Mouse (Mus musculus) CH12.LX (cell line): ENCODE data around the gene Flt1. TPM values are rescaled to one million over a fixed set of nuclear protein-coding genes. Genes with fewer than 3 reads are reported as not detected.
A peak's percentile ranks its signal among the peaks of the same experiment; 100 is the strongest.

Experiments used
- DNase-seq: peaks from one replicate; pipeline ENCODE4 v3.0.0-alpha.2; 2013; ENCODE audit errors: extremely low read depth
- H3K27ac ChIP-seq: 2 replicates; pipeline ENCODE4 v1.5.1; 2012; ENCODE audit warnings: low read depth, mild to moderate bottlenecking, control low read depth, moderate library complexity; ENCODE audit not compliant: insufficient read depth
- H3K27me3 ChIP-seq: replicated peaks from 2 replicates; pipeline ENCODE3; 2012; ENCODE audit warnings: inconsistent platforms
- H3K36me3 ChIP-seq, 2 experiments: replicated peaks in 1 of 2; 2 replicates each; pipeline versions ENCODE3 to v1.6.1; 2012; ENCODE audit warnings: inconsistent platforms in 1 of 2, low read length in 1 of 2, mild to moderate bottlenecking in 1 of 2, mixed read lengths in 1 of 2, moderate library complexity in 1 of 2; ENCODE audit not compliant: control insufficient read depth in 1 of 2, insufficient read depth in 1 of 2
- H3K4me1 ChIP-seq, 2 experiments: 2 replicates each; pipeline ENCODE4 v1.6.1; 2012; ENCODE audit warnings: inconsistent platforms in 1 of 2, moderate library complexity in 1 of 2; ENCODE audit not compliant: insufficient read depth in 2 of 2, control insufficient read depth in 1 of 2
- H3K4me2 ChIP-seq: 2 replicates; pipeline ENCODE4 v1.6.1; 2012; ENCODE audit warnings: low read depth, mild to moderate bottlenecking, control low read depth; ENCODE audit not compliant: poor library complexity, insufficient read depth, severe bottlenecking
- H3K4me3 ChIP-seq, 3 experiments: fragments of 150-350 bp in 1 of 3; sonication (generic) in 1 of 3; replicated peaks in 1 of 3; 2 replicates each; pipeline versions ENCODE3 to v1.5.1; 2011 to 2012; ENCODE audit warnings: low read depth in 2 of 3, low read length in 2 of 3, mild to moderate bottlenecking in 2 of 3, moderate library complexity in 2 of 3, control low read depth in 1 of 3, improper control_type of control experiment in 1 of 3, inconsistent platforms in 1 of 3, mixed read lengths in 1 of 3; ENCODE audit not compliant: poor library complexity in 1 of 3
- H3K79me2 ChIP-seq: replicated peaks from 2 replicates; pipeline ENCODE4 v1.6.1; 2012; ENCODE audit warnings: mild to moderate bottlenecking, moderate library complexity; ENCODE audit not compliant: control insufficient read depth, poor library complexity, insufficient read depth, severe bottlenecking; ENCODE audit errors: extremely low read depth
- H3K9ac ChIP-seq: 2 replicates; pipeline ENCODE4 v1.6.1; 2012; ENCODE audit warnings: low read depth, mild to moderate bottlenecking, control low read depth, moderate library complexity; ENCODE audit not compliant: insufficient read depth
- H3K9me3 ChIP-seq: replicated peaks from 2 replicates; pipeline ENCODE3; 2012; ENCODE audit warnings: low read length, inconsistent platforms, mixed read lengths
- CHD1 ChIP-seq: IDR thresholded peaks from 2 replicates; pipeline ENCODE4 v1.6.1; 2012; ENCODE audit warnings: low read depth, low read length, improper control_type of control experiment, inconsistent platforms
- CHD2 ChIP-seq: IDR thresholded peaks from 2 replicates; pipeline ENCODE4 v1.6.1; 2011; ENCODE audit warnings: low read length, improper control_type of control experiment
- CTCF ChIP-seq, 2 experiments: IDR thresholded peaks in 1 of 2; conservative IDR thresholded peaks in 1 of 2; 2 replicates each; pipeline ENCODE4 v1.5.1; 2011 to 2012; ENCODE audit warnings: low read depth in 2 of 2, low read length in 2 of 2, improper control_type of control experiment in 1 of 2, inconsistent platforms in 1 of 2, mild to moderate bottlenecking in 1 of 2, moderate library complexity in 1 of 2
- E2F4 ChIP-seq: IDR thresholded peaks from 2 replicates; pipeline ENCODE4 v1.6.1; 2011; ENCODE audit warnings: low read depth, low read length, improper control_type of control experiment; ENCODE audit not compliant: insufficient replicate concordance
- EP300 ChIP-seq: IDR thresholded peaks from 2 replicates; pipeline ENCODE4 v1.6.1; 2011; ENCODE audit warnings: low read length, improper control_type of control experiment
- ETS1 ChIP-seq: conservative IDR thresholded peaks from 2 replicates; pipeline ENCODE4 v1.6.1; 2012; ENCODE audit warnings: low read depth, mild to moderate bottlenecking, inconsistent platforms, low read length, improper control_type of control experiment, moderate library complexity
- GABPA ChIP-seq: IDR thresholded peaks from 2 replicates; pipeline ENCODE4 v1.6.1; 2012; ENCODE audit warnings: low read depth, low read length, improper control_type of control experiment, inconsistent platforms; ENCODE audit not compliant: insufficient replicate concordance
- IRF4 ChIP-seq: IDR thresholded peaks from 2 replicates; pipeline ENCODE4 v1.6.1; 2014; ENCODE audit warnings: low read depth, mild to moderate bottlenecking, inconsistent platforms, low read length, improper control_type of control experiment
- MAX ChIP-seq: IDR thresholded peaks from 2 replicates; pipeline ENCODE4 v1.6.1; 2011; ENCODE audit warnings: low read length, improper control_type of control experiment
- MAZ ChIP-seq: IDR thresholded peaks from 2 replicates; pipeline ENCODE4 v1.6.1; 2012; ENCODE audit warnings: low read depth, mild to moderate bottlenecking, inconsistent platforms, low read length, improper control_type of control experiment, moderate library complexity
- MXI1 ChIP-seq: IDR thresholded peaks from 2 replicates; pipeline ENCODE4 v1.6.1; 2011; ENCODE audit warnings: mild to moderate bottlenecking, low read depth, low read length, improper control_type of control experiment
- NRF1 ChIP-seq: IDR thresholded peaks from 2 replicates; pipeline ENCODE4 v1.6.1; 2014; ENCODE audit warnings: low read depth, mild to moderate bottlenecking, inconsistent platforms, low read length, improper control_type of control experiment, moderate library complexity
- POLR2A ChIP-seq: IDR thresholded peaks from 2 replicates; pipeline ENCODE4 v1.6.1; 2011; ENCODE audit warnings: low read depth, mild to moderate bottlenecking, improper control_type of control experiment, low read length
- POLR2AphosphoS2 ChIP-seq: IDR thresholded peaks from 2 replicates; pipeline ENCODE4 v1.6.1; 2011; ENCODE audit warnings: low read depth, low read length, improper control_type of control experiment
- USF1 ChIP-seq: IDR thresholded peaks from 2 replicates; pipeline ENCODE4 v1.6.1; 2014; ENCODE audit warnings: low read depth, mild to moderate bottlenecking, inconsistent platforms, low read length, improper control_type of control experiment
- ZNF384 ChIP-seq: IDR thresholded peaks from 2 replicates; pipeline ENCODE4 v1.6.1; 2012; ENCODE audit warnings: low read depth, low read length, improper control_type of control experiment, inconsistent platforms
- dilution Hi-C: fragments of 300-500 bp; cut with MboI; formaldehyde crosslinking; loops from 2 replicates; pipeline ENCODE4 v1.14.3; 2020; ENCODE audit warnings: low sequenced_read_pairs; ENCODE audit not compliant: extremely low pct_unique_long_range_greater_than_20kb, extremely low pct_ligation_motif_present
- in situ Hi-C: fragments of 300-500 bp; cut with MboI; formaldehyde crosslinking; loops from 3 replicates; pipeline ENCODE4 v1.14.3; 2019; ENCODE audit warnings: low sequenced_read_pairs, low pct_ligation_motif_present, low pct_unique_long_range_greater_than_20kb, mixed read lengths
- polyA plus RNA-seq: library from polyadenylated mRNA; unstranded; fragments of >175 nt; gene quantifications from 2 replicates; pipeline ENCODE4 v1.2.1, GENCODE M21; 2012; ENCODE audit warnings: low read depth; ENCODE audit not compliant: insufficient read length
- total RNA-seq, 2 experiments: library from RNA; depleted of rRNA; stranded (reverse); fragments of 300-350 nt in 1 of 2; fragments of >200 nt in 1 of 2; gene quantifications; 2 replicates each; pipeline ENCODE4 v1.2.3; 2012 to 2014

Gene Flt1
- total and polyA plus RNA-seq, 3 experiments = 0.27 to 0.94 (median 0.47) TPM

DNA sequence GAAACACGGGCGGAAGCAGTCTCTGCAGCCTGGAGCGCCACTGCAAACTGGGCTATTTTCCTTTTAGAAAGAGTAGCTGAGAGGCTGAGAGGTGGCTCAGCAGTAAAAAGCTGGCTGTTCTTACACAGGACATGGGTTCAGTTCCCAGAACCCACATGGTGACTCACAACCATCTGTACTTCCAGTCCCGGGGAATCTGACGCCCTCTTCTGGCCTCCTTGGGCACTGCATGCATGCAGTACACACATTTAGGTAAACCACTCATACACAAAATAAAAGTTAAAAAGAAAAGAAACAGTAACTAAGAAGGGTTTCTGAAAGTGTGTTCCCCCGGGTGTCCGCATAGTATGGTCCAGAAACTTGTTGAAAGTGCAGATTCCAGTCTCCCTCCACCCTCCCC is 146.7 kb downstream of the Flt1 start:
- Histone ChIP-seq H3K4me2 (no peak overlapping the region), H3K27ac (no peak overlapping the region), H3K27me3 (no peaks in the 10 kb centered on the region), H3K4me1 (no peaks in the 10 kb centered on the region), H3K79me2 (no peaks in the 10 kb centered on the region), H3K9ac (no peak overlapping the region), H3K36me3 (no peaks in the 10 kb centered on the region), H3K9me3 (peaks cover 3% of the 10 kb centered on the region), H3K4me3 (no peak overlapping the region)
- dilution Hi-C loops (no loop called here), in situ Hi-C loops (no loop called here)
- TF ChIP-seq MXI1 (no peak), IRF4 (no peak), CTCF (conservative IDR thresholded peaks at IDR 0.05 in 1 of 2, IDR thresholded peaks at IDR 0.05 in 1 of 2; ENCODE audit: low read depth in 2 of 2, low read length in 2 of 2) (peak; percentile 20 to 21; a peak in 2 of 4 replicates), NRF1 (no peak), USF1 (no peak), MAX (no peak), CHD2 (no peak), POLR2A (no peak), CHD1 (no peak)
- no peak for DNase-seq

DNA sequence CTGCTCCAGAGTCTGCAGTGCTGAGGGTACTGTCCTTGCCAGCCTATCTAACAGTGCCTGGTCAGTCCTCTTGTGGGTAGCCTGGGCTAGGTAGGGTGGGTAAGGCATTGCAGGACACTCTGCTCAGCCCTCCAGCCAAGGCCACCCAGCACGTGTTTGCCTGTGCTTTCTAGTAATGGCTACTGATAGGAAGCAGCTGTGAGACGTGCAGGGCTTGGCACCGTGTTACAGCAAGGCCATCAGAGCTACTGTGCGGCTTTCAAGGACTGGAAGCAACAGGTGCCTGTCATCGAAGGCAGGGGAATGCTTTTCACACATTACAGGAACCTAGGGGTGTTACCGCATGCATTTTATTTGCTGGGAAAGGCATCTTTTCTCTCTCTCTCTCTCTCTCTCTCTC is 148.8 kb downstream of the Flt1 start:
- H3K4me3 ChIP-seq = no peak overlapping the region
- no peak overlapping the region for H3K9ac ChIP-seq
- no peak overlapping the region for H3K27ac ChIP-seq
- no peaks in the 10 kb centered on the region for H3K79me2 ChIP-seq
- H3K9me3 ChIP-seq = peaks cover 3% of the 10 kb centered on the region
- TF ChIP-seq MAZ (no peak), E2F4 (no peak), CHD2 (no peak), MAX (no peak), GABPA (no peak), ETS1 (no peak), NRF1 (no peak), EP300 (no peak), POLR2AphosphoS2 (no peak), IRF4 (no peak), ZNF384 (no peak)
- no peaks in the 10 kb centered on the region for H3K36me3 ChIP-seq
- H3K27me3 ChIP-seq = no peaks in the 10 kb centered on the region
- H3K4me1 ChIP-seq = no peaks in the 10 kb centered on the region
- dilution Hi-C loops (no loop called here), in situ Hi-C loops (no loop called here)
- no peak for DNase-seq
- H3K4me2 ChIP-seq = no peak overlapping the region
